Mouse (Mus musculus): ENCODE measurements around the gene Milr1. TPM values are rescaled to one million over a fixed set of nuclear protein-coding genes. Genes with fewer than 3 reads are reported as not detected.

Gene Milr1
- polyA plus RNA-seq, 1 experiment, result 0.23 TPM

DNA sequence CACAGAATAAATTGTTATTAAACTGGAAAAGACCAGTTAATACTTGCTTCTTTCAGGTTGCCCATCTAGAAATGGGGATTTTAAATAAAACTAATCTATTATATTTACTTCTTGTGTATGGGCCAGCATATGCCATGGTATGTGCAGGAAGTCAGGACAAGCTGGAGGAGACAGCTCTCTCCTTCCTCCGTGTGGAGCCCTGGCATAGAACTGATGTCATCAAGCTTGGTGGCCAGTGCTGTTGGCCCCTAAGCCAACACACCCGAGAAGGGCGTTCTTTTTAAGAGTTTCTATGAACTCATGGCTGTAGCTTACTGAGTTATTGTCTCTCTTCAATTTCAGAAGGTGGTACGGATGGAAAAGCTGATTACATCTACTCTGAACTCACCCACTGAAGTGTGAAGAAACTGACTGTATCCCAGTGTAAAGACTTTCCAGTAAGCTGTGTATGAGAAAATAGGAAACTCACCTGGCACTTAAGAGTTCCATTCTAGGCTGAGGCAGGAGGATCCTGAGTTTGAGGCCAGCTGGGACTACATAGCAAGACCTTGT lies 15.7 kb downstream of the Milr1 start:
- no peak for TF ChIP-seq POLR2A (IDR thresholded peaks at IDR 0.05; ENCODE audit: extremely low read depth, insufficient read depth, low read length)
- no peak for TF ChIP-seq CTCF (IDR thresholded peaks at IDR 0.05; ENCODE audit: extremely low read depth, insufficient read depth, low read length)
- Histone ChIP-seq H3K4me1 (ENCODE audit: control insufficient read depth, insufficient read depth, low read length) (no peaks in the 10 kb centered on the region), H3K4me3 (ENCODE audit: insufficient read depth, low read length) (no peak overlapping the region), H3K27ac (ENCODE audit: insufficient read depth, low read length) (no peak overlapping the region)

DNA sequence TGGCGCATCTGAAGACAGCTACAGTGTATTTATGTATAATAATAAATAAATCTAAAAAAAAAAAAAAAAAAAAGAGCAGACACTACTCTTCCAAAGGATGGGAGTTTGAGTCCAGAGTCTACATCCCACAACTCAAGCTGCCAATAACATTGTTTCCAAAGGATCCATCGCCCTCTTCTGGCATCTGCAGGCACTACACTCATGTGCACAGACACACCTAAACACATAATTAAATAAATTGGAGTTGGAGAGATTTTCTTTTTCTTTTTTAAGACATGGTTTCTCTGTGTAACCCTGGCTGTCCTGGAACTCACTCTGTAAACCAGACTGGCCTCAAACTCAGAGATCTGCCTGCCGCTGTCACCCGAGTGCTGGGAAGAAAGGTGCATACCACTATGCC lies 16.5 kb downstream of the Milr1 start:
- H3K4me1 ChIP-seq (ENCODE audit: control insufficient read depth, insufficient read depth, low read length), result no peaks in the 10 kb centered on the region
- no peak for TF ChIP-seq POLR2A (IDR thresholded peaks at IDR 0.05; ENCODE audit: extremely low read depth, insufficient read depth, low read length)
- TF ChIP-seq CTCF (IDR thresholded peaks at IDR 0.05; ENCODE audit: extremely low read depth, insufficient read depth, low read length), result no peak
- H3K4me3 ChIP-seq (ENCODE audit: insufficient read depth, low read length), result no peak overlapping the region
- no peak overlapping the region for H3K27ac ChIP-seq (ENCODE audit: insufficient read depth, low read length)

DNA sequence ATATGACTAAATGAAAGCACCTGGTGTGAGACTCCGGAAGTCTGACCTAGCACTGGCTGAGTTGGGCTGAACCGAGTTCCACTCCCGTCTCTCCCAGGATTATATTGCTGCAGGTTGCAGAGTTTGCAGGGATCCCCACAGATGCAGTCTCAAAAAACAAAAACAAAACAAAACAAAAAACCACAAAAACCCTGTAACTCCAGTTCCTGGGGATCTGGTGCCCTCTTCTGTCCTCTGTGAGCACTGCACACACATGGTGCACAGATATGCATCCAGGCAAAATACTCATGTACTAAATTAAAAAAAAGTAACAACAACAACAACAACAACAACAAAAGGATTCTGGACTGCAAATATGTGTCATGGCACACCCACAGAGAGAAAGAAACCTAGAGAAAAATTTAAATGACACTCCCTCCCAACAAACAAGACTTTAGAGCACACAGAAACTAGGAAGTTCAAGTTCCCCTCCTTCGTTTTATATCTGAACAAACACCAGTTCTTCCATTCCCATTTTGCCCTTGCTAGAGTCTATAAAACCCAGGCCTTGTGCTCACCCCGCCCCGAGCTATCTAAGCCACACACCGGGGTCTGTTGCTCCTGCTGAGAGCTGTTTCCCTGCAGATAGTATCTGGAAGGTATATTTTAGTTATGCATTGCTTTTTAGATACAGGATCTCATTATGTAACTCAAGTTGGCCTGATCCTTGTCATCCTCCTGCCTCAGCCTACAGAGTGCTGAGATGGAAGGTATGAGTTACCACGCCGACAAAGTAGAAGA lies 19.4 kb downstream of the Milr1 start:
- H3K4me3 ChIP-seq (ENCODE audit: insufficient read depth, low read length), result no peak overlapping the region
- peak; percentile 29; the same call in 1 of the 2 replicates for TF ChIP-seq CTCF (IDR thresholded peaks at IDR 0.05; ENCODE audit: extremely low read depth, insufficient read depth, low read length)
- TF ChIP-seq POLR2A (IDR thresholded peaks at IDR 0.05; ENCODE audit: extremely low read depth, insufficient read depth, low read length), result no peak
- no peak overlapping the region for H3K27ac ChIP-seq (ENCODE audit: insufficient read depth, low read length)

DNA sequence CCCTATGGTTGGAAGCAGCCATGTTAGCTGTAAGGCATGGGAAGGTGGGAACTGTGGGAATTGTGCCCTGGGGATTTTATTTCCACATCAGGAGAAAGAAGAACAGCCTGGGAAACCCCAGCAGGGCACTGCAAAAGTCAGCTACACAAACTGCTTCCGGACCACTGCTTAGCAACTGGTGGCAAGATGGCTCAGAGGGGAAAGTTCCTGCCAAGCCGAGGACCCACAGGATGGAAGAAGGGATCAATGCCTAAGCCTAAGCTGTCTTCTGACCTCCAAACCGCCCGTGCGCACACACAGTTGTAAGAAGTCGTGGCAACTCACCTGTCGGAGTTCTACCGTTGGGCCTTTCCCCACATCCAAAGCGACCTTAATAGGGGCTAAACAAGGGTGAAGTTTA lies 22.0 kb downstream of the Milr1 start:
- Histone ChIP-seq H3K4me3 (ENCODE audit: insufficient read depth, low read length) (no peak overlapping the region), H3K4me1 (ENCODE audit: control insufficient read depth, insufficient read depth, low read length) (no peaks in the 10 kb centered on the region), H3K27ac (ENCODE audit: insufficient read depth, low read length) (no peak overlapping the region)
- TF ChIP-seq POLR2A (IDR thresholded peaks at IDR 0.05; ENCODE audit: extremely low read depth, insufficient read depth, low read length), result no peak
- TF ChIP-seq CTCF (IDR thresholded peaks at IDR 0.05; ENCODE audit: extremely low read depth, insufficient read depth, low read length), result no peak

More for the DNA sequence above, 19.4 kb downstream of the Milr1 start:
- no peaks in the 10 kb centered on the region for H3K4me1 ChIP-seq (ENCODE audit: control insufficient read depth, insufficient read depth, low read length)

DNA sequence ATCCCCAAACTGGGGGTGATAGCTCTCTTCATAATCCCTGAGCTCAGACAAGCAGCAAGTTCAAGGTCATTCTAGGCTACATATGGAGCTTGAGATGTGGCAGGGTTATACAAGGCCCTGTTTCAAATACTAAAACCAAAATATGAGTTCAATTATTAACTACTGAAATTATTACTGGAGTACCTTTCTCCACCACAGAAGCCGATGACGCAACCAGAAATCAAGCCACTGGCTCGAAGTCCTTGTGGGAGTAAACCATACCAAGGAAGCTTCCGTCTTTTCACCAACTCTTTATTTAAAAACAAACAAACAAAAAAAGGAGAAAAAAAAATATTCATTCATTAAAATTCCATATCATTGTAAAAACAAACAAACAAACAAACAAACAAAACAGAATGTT lies 25.9 kb downstream of the Milr1 start:
- Histone ChIP-seq H3K4me1 (ENCODE audit: control insufficient read depth, insufficient read depth, low read length) (peaks cover 1% of the 10 kb centered on the region; the same call in 1 of the 2 replicates), H3K4me3 (ENCODE audit: insufficient read depth, low read length) (no peak overlapping the region), H3K27ac (ENCODE audit: insufficient read depth, low read length) (no peak overlapping the region)
- TF ChIP-seq CTCF (IDR thresholded peaks at IDR 0.05; ENCODE audit: extremely low read depth, insufficient read depth, low read length) (no peak), POLR2A (IDR thresholded peaks at IDR 0.05; ENCODE audit: extremely low read depth, insufficient read depth, low read length) (no peak)

DNA sequence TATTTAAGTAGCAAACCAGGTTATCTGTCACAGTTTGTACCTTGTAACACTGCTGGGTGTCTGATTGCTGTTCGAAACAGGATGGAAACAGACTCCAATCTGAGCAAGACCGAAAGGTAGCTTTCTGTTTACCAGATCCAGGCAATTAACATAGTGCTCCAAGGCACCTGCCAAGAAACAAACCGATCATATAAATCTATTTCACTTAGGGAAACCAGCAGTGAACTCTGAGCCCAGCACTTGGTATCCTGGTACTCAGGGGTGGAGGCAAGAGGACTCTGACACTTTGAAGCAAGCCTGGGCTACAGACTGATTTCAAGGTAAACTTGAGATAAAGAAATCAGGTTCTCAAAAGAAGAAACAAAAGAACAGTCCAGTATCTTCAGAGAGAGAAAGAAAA lies 26.4 kb downstream of the Milr1 start:
- no peak overlapping the region for H3K4me3 ChIP-seq (ENCODE audit: insufficient read depth, low read length)
- H3K27ac ChIP-seq (ENCODE audit: insufficient read depth, low read length), result no peak overlapping the region
- peaks cover 1% of the 10 kb centered on the region; the same call in 1 of the 2 replicates for H3K4me1 ChIP-seq (ENCODE audit: control insufficient read depth, insufficient read depth, low read length)
- TF ChIP-seq CTCF (IDR thresholded peaks at IDR 0.05; ENCODE audit: extremely low read depth, insufficient read depth, low read length), result no peak
- no peak for TF ChIP-seq POLR2A (IDR thresholded peaks at IDR 0.05; ENCODE audit: extremely low read depth, insufficient read depth, low read length)

DNA sequence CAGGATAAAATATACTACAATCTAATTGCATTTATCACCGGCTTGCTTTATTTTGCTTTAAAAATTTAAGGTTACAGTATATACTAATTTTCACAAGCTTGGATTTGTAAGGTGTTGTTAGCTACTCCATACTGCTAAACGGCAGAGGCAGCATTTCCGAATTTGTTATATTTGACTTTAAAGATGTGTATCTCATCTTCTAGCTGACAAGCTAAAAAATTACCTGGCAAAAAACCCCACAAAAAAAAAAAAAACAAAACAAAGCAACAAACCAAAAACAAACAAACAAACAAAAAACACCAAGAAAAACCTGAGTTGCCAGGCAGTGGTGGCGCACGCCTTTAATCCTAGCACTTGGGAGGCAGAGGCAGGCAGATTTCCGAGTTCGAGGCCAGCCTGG lies 27.1 kb downstream of the Milr1 start:
- H3K27ac ChIP-seq (ENCODE audit: insufficient read depth, low read length), result no peak overlapping the region
- peaks cover 3% of the 10 kb centered on the region; the same call in 1 of the 2 replicates for H3K4me1 ChIP-seq (ENCODE audit: control insufficient read depth, insufficient read depth, low read length)
- peak overlapping the region; percentile 63; the same call in 1 of the 2 replicates for H3K4me3 ChIP-seq (ENCODE audit: insufficient read depth, low read length)
- TF ChIP-seq CTCF (IDR thresholded peaks at IDR 0.05; ENCODE audit: extremely low read depth, insufficient read depth, low read length) (no peak), POLR2A (IDR thresholded peaks at IDR 0.05; ENCODE audit: extremely low read depth, insufficient read depth, low read length) (no peak)

DNA sequence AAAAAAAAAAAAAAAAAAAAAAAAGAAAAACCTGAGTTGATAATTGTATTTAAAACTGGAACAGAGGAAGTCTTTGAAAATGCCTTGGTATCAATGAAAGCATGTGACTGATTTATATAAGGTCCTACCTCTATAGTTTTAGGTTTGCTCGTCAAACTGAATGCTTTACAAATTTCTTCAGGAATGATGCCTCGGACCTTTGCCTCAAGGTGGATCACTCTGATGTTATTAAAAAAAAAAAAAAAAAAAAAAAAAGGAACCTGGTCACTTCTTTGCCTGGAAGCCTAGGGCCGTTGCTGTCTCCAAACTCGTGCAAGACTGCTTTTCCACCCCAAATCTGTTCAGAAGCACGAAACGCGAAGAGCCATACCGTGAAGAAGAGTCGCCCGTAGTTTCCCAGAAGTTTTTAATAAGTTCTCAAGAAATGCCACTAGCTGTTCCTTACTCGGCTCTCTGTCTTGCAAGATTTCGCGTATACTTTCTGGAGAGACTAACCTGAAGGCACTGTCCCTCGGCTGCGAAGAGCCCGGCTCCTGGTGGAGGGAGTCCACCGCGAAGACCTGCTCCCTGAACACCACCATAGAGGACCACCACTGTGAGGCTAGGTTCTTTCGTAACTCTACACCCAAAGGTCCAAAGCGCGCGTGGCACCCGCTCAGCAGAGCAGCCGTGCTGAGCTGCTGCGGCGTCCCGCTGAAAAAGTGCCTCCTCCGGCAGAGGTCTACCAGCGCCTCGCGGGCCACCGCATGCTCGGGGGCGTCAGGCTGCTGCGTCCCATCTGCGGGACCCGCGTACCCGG lies 27.8 kb downstream of the Milr1 start:
- TF ChIP-seq POLR2A (IDR thresholded peaks at IDR 0.05; ENCODE audit: extremely low read depth, insufficient read depth, low read length), result no peak
- TF ChIP-seq CTCF (IDR thresholded peaks at IDR 0.05; ENCODE audit: extremely low read depth, insufficient read depth, low read length), result no peak
- peak overlapping the region; percentile 67; the same call in 1 of the 2 replicates for H3K27ac ChIP-seq (ENCODE audit: insufficient read depth, low read length)

DNA sequence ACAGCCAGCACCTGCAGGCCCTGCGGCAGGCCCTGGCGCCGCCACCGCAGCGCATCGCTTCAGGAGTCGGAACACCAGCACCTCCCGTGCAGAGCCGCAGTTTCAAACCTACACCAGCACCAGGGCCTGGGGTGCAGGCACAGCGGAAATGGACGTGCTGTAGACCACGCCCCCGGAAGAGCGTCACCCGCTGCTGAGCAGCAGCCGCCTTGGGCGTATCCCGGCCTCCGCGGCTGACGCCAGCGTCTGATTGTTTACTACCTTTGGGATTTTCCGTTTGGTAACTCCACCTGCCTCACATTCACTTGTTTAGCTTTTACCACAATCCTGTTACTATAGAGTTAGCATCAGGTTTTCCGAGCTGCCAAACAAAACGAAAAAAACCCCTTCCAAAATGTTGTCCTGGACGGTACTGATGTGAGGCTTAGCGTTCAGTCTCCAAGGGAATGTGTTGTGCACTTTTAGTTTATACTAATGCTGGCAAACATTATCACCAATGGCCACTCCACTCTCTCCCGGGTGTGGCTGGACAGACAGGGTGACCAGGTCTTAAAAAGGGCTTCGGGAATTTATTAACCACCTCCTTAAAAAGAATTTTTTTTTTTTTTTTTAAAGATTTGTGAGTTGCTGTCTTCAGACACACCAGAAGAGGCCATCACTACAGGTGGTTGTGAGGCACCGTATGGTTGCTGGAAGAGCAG lies 28.5 kb downstream of the Milr1 start, which contains the start of gene Polg2:
TSS of gene Polg2 (minus strand) at position 150 of the 701 bp plus-strand sequence.
- Histone ChIP-seq H3K4me1 (ENCODE audit: control insufficient read depth, insufficient read depth, low read length) (peaks cover 3% of the 10 kb centered on the region; the same call in 1 of the 2 replicates), H3K4me3 (ENCODE audit: insufficient read depth, low read length) (peak within 1 kb of the TSS; percentile 63), H3K27ac (ENCODE audit: insufficient read depth, low read length) (peak within 1 kb of the TSS; percentile 67; the same call in 1 of the 2 replicates)
- no peak for TF ChIP-seq CTCF (IDR thresholded peaks at IDR 0.05; ENCODE audit: extremely low read depth, insufficient read depth, low read length)
- peak; percentile 93 for TF ChIP-seq POLR2A (IDR thresholded peaks at IDR 0.05; ENCODE audit: extremely low read depth, insufficient read depth, low read length)

More for the DNA sequence above, 27.8 kb downstream of the Milr1 start:
- Histone ChIP-seq H3K4me3 (ENCODE audit: insufficient read depth, low read length) (peak overlapping the region; percentile 63), H3K4me1 (ENCODE audit: control insufficient read depth, insufficient read depth, low read length) (peaks cover 3% of the 10 kb centered on the region; the same call in 1 of the 2 replicates)

Measured in cortical plate, adult 2 months (tissue).